Mouse (Mus musculus) stomach, postnatal 0 days (tissue): ENCODE measurements around the gene Sstr2.

Source experiments
- CTCF ChIP-seq: IDR thresholded peaks from 2 replicates; pipeline ENCODE4 v1.5.1; 2016; ENCODE audit warnings: antibody characterized with exemption, low read depth, mild to moderate bottlenecking, moderate library complexity
- EP300 ChIP-seq: optimal IDR thresholded peaks from 2 replicates; pipeline ENCODE3; 2016; ENCODE audit warnings: antibody characterized with exemption

DNA sequence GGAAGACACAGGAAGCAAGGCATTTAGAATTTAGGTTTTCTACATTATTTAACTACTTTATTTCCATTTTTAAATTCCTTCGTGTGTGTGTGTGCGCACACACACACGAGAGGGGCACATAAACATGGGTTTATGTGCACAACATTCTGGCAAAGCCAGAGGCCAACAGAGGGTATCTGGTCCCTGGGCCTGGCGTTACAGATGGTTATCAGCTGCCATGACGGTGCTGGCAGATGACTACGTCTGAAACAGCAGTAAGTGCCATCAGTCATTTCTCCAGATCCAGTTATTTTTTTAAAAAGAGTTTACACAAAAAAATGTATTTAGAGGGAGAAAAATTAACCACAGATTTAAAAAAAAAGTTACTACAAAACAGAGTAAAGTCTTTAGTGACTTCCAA, 47.1 kb downstream of the Sstr2 start:
- no peak for TF ChIP-seq CTCF
- no peak for TF ChIP-seq EP300
